Mouse (Mus musculus): ENCODE results near the gene Evc2. TPM values are rescaled to one million over a fixed set of nuclear protein-coding genes. Genes with fewer than 3 reads are reported as not detected.
A peak's percentile ranks its signal among the peaks of the same experiment; 100 is the strongest.

Gene Evc2
- 4.9 and 5.0 TPM in 2 replicates for polyA plus RNA-seq (2012; rRNA removed)

GRCm38 (mm10) chr5:37338288-37338687, at the start of gene Evc2:
Gene Evc2, plus strand, starts transcription at chr5:37338499.
- Histone ChIP-seq H3K4me1 (ENCODE audit: control insufficient read depth, insufficient read depth, low read length) (no peaks in the 10 kb centered on the region), H3K27ac (ENCODE audit: insufficient read depth, low read length) (no peak within 1 kb of the TSS), H3K4me3 (replicated peaks; ENCODE audit: insufficient read depth, low read depth, low read length) (no peak within 1 kb of the TSS), H3K27me3 (ENCODE audit: control insufficient read depth, insufficient read depth, low read length) (no peaks in the 10 kb centered on the region; the same call in 1 of the 2 replicates)
- WGBS = 2% methylated on average over 27 of the region's 27 CpGs
- peak; percentile 14 to 24 for DNase-seq
- TF ChIP-seq POLR2A (IDR thresholded peaks at IDR 0.05; ENCODE audit: borderline replicate concordance, insufficient read depth, low read length) (no peak), CTCF (IDR thresholded peaks at IDR 0.05; ENCODE audit: borderline replicate concordance, insufficient read depth, low read depth, low read length) (no peak)

- no peak overlapping the region for H3K4me3 ChIP-seq (replicated peaks; ENCODE audit: insufficient read depth, low read depth, low read length)
- H3K27me3 ChIP-seq (ENCODE audit: control insufficient read depth, insufficient read depth, low read length) = no peaks in the 10 kb centered on the region
- peaks cover 5% of the 10 kb centered on the region; the same call in 1 of the 2 replicates for H3K4me1 ChIP-seq (ENCODE audit: control insufficient read depth, insufficient read depth, low read length)
- H3K27ac ChIP-seq (ENCODE audit: insufficient read depth, low read length) = no peak overlapping the region
- WGBS = 28% methylated on average over 3 of the region's 3 CpGs
- peak; percentile 42 to 50 for DNase-seq
- TF ChIP-seq CTCF (IDR thresholded peaks at IDR 0.05; ENCODE audit: borderline replicate concordance, insufficient read depth, low read depth, low read length) (peak; percentile 82), POLR2A (IDR thresholded peaks at IDR 0.05; ENCODE audit: borderline replicate concordance, insufficient read depth, low read length) (no peak)
Measured at GRCm38 (mm10) chr5:37289236-37289635, 49.1 kb upstream of the Evc2 start.

- peak; percentile 19 to 32 for DNase-seq
- peak; percentile 72 for TF ChIP-seq CTCF (IDR thresholded peaks at IDR 0.05; ENCODE audit: borderline replicate concordance, insufficient read depth, low read depth, low read length)
- no peak for TF ChIP-seq POLR2A (IDR thresholded peaks at IDR 0.05; ENCODE audit: borderline replicate concordance, insufficient read depth, low read length)
- 59% methylated on average over 9 of the region's 9 CpGs for WGBS
- H3K27ac ChIP-seq (ENCODE audit: insufficient read depth, low read length) = no peak overlapping the region
- no peaks in the 10 kb centered on the region for H3K27me3 ChIP-seq (ENCODE audit: control insufficient read depth, insufficient read depth, low read length)
- peaks cover 5% of the 10 kb centered on the region; the same call in 1 of the 2 replicates for H3K4me1 ChIP-seq (ENCODE audit: control insufficient read depth, insufficient read depth, low read length)
- no peak overlapping the region for H3K4me3 ChIP-seq (replicated peaks; ENCODE audit: insufficient read depth, low read depth, low read length)
Measured at GRCm38 (mm10) chr5:37290983-37291382, 47.3 kb upstream of the Evc2 start.

GRCm38 (mm10) chr5:37296717-37297116, 41.6 kb upstream of the Evc2 start:
- Histone ChIP-seq H3K4me3 (replicated peaks; ENCODE audit: insufficient read depth, low read depth, low read length) (no peak overlapping the region), H3K27me3 (ENCODE audit: control insufficient read depth, insufficient read depth, low read length) (no peaks in the 10 kb centered on the region), H3K4me1 (ENCODE audit: control insufficient read depth, insufficient read depth, low read length) (no peaks in the 10 kb centered on the region), H3K27ac (ENCODE audit: insufficient read depth, low read length) (no peak overlapping the region)
- no peak for TF ChIP-seq POLR2A (IDR thresholded peaks at IDR 0.05; ENCODE audit: borderline replicate concordance, insufficient read depth, low read length)
- TF ChIP-seq CTCF (IDR thresholded peaks at IDR 0.05; ENCODE audit: borderline replicate concordance, insufficient read depth, low read depth, low read length) = no peak
- 15% methylated on average over 10 of the region's 10 CpGs for WGBS
- DNase-seq = no peak

- Histone ChIP-seq H3K4me3 (replicated peaks; ENCODE audit: insufficient read depth, low read depth, low read length) (no peak overlapping the region), H3K27me3 (ENCODE audit: control insufficient read depth, insufficient read depth, low read length) (no peaks in the 10 kb centered on the region), H3K4me1 (ENCODE audit: control insufficient read depth, insufficient read depth, low read length) (no peaks in the 10 kb centered on the region), H3K27ac (ENCODE audit: insufficient read depth, low read length) (no peak overlapping the region)
- 15% methylated on average over 7 of the region's 7 CpGs for WGBS
- TF ChIP-seq CTCF (IDR thresholded peaks at IDR 0.05; ENCODE audit: borderline replicate concordance, insufficient read depth, low read depth, low read length) = peak; percentile 93
- no peak for TF ChIP-seq POLR2A (IDR thresholded peaks at IDR 0.05; ENCODE audit: borderline replicate concordance, insufficient read depth, low read length)
- DNase-seq = peak in 1 of 2 experiments; percentile 43
Measured at GRCm38 (mm10) chr5:37298370-37298769, 39.9 kb upstream of the Evc2 start.

- no peak overlapping the region for H3K4me3 ChIP-seq (replicated peaks; ENCODE audit: insufficient read depth, low read depth, low read length)
- TF ChIP-seq CTCF (IDR thresholded peaks at IDR 0.05; ENCODE audit: borderline replicate concordance, insufficient read depth, low read depth, low read length) (no peak), POLR2A (IDR thresholded peaks at IDR 0.05; ENCODE audit: borderline replicate concordance, insufficient read depth, low read length) (no peak)
- no peak overlapping the region for H3K27ac ChIP-seq (ENCODE audit: insufficient read depth, low read length)
Measured at GRCm38 (mm10) chr5:37310026-37310425, 28.3 kb upstream of the Evc2 start.

GRCm38 (mm10) chr5:37312980-37313722, 25.1 kb upstream of the Evc2 start:
- H3K4me1 ChIP-seq (ENCODE audit: control insufficient read depth, insufficient read depth, low read length) = no peaks in the 10 kb centered on the region
- H3K27ac ChIP-seq (ENCODE audit: insufficient read depth, low read length) = no peak overlapping the region
- no peak for DNase-seq
- WGBS = 91% methylated on average over 12 of the region's 12 CpGs
- no peak overlapping the region for H3K4me3 ChIP-seq (replicated peaks; ENCODE audit: insufficient read depth, low read depth, low read length)
- TF ChIP-seq CTCF (IDR thresholded peaks at IDR 0.05; ENCODE audit: borderline replicate concordance, insufficient read depth, low read depth, low read length) = no peak
- TF ChIP-seq POLR2A (IDR thresholded peaks at IDR 0.05; ENCODE audit: borderline replicate concordance, insufficient read depth, low read length) = no peak
- H3K27me3 ChIP-seq (ENCODE audit: control insufficient read depth, insufficient read depth, low read length) = no peaks in the 10 kb centered on the region

More at GRCm38 (mm10) chr5:37310026-37310425, 28.3 kb upstream of the Evc2 start:
- Histone ChIP-seq H3K27me3 (ENCODE audit: control insufficient read depth, insufficient read depth, low read length) (no peaks in the 10 kb centered on the region), H3K4me1 (ENCODE audit: control insufficient read depth, insufficient read depth, low read length) (no peaks in the 10 kb centered on the region)
- no peak for DNase-seq
- 66% methylated on average over 9 of the region's 9 CpGs for WGBS

GRCm38 (mm10) chr5:37318715-37319114, 19.6 kb upstream of the Evc2 start:
- WGBS = 37% methylated on average over 6 of the region's 6 CpGs
- no peaks in the 10 kb centered on the region for H3K4me1 ChIP-seq (ENCODE audit: control insufficient read depth, insufficient read depth, low read length)
- no peak for TF ChIP-seq POLR2A (IDR thresholded peaks at IDR 0.05; ENCODE audit: borderline replicate concordance, insufficient read depth, low read length)
- no peak for TF ChIP-seq CTCF (IDR thresholded peaks at IDR 0.05; ENCODE audit: borderline replicate concordance, insufficient read depth, low read depth, low read length)
- no peak for DNase-seq
- H3K4me3 ChIP-seq (replicated peaks; ENCODE audit: insufficient read depth, low read depth, low read length) = no peak overlapping the region
- H3K27me3 ChIP-seq (ENCODE audit: control insufficient read depth, insufficient read depth, low read length) = no peaks in the 10 kb centered on the region
- no peak overlapping the region for H3K27ac ChIP-seq (ENCODE audit: insufficient read depth, low read length)
